In the genomic region with DNA sequence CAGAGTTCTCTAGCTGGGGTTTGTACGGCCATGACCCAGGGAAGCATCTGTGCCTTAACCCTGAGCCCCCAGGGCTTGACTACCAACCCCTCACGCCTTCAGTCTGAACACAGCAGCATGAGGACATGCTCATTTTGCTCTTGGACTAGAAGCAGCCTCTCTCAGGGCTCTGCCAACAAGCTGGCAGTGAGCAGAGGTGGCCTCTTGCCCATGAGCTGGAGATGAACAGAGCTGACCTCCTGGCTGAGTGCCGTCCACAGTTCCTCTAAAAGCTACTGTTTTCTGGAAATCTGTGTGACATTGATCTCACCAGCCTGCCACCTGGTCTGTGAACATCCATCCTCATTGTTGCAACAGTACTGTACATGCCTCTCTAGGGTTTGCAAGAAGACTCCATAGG, we compare ENCODE assay signal across 15 mouse cellular contexts.
DNase-seq lines count a peak whose midpoint lies in the region; TF ChIP-seq lines count a peak whose summit lies in the region.
"Had no signal": no experiment of that assay in that cellular context is flagged by ENCODE, and none has a peak within 500 bp of the region (broad histone marks: within the 10 kb centered on the region; RNA-seq: fewer than 3 reads in every experiment).

No protein-coding gene starts in this region.

- H3K27ac ChIP-seq in layer of hippocampus, adult 2 months, result no peak overlapping the region
- H3K27ac ChIP-seq: gastrocnemius, adult 2 months; limb, embryonic 15.5 days; neural tube, embryonic 13.5 days; stomach, embryonic 15.5 days had no signal

- no peak for TF ChIP-seq CTCF in layer of hippocampus, adult 2 months (conservative IDR thresholded peaks at IDR 0.05)

- no peak overlapping the region for H3K4me3 ChIP-seq in layer of hippocampus, adult 2 months
- H3K4me3 ChIP-seq: gastrocnemius, adult 2 months; limb, embryonic 15.5 days; neural tube, embryonic 13.5 days; stomach, embryonic 15.5 days had no signal

- peak; percentile 11 for DNase-seq in gastrocnemius, postnatal 25 days
- no peak for DNase-seq in gastrocnemius, adult 18-20 months (ENCODE audit: low spot score)
- DNase-seq in Muller cell, postnatal 12 days (ENCODE audit: inconsistent ontology term), result peak; percentile 66
- DNase-seq in cerebellum, adult 18-20 months, result peak; percentile 86 to 92
- DNase-seq in layer of hippocampus, adult 2 months (ENCODE audit: low spot score in 2 of 2), result peak; percentile 5 to 20
- DNase-seq in thymus, postnatal 36 days, result no peak
- no peak for DNase-seq in urinary bladder, adult 2 months (ENCODE audit: low spot score)
- DNase-seq in lung, postnatal 4 days, result no peak
- DNase-seq: gastrocnemius, adult 2 months; kidney, adult 2 months; lung, postnatal 10 days; midbrain, embryonic 14.5 days had no signal

Comparison
In these comparisons a context has a peak if more than half of its experiments do, and no peak if none do; other contexts are left out.
1. DNase-seq: peak in gastrocnemius, postnatal 25 days (single experiment), Muller cell, postnatal 12 days (single experiment), cerebellum, adult 18-20 months (2 of 2) and layer of hippocampus, adult 2 months (2 of 2); none in gastrocnemius, adult 18-20 months (single experiment), thymus, postnatal 36 days (0 of 2), urinary bladder, adult 2 months (single experiment) and lung, postnatal 4 days (0 of 2).